Comparison of ENCODE assay signal across 18 mouse cellular contexts in genomic region chr2:169902896-169903295, GRCm38 (mm10).
A peak's percentile ranks its signal among the peaks of the same experiment; 100 is the strongest.
DNase-seq lines count a peak whose midpoint lies in the region; ATAC-seq lines count a peak whose summit lies in the region.
"Had no signal": no experiment of that assay in that cellular context is flagged by ENCODE, and none has a peak within 500 bp of the region (broad histone marks: within the 10 kb centered on the region; RNA-seq: fewer than 3 reads in every experiment).

No protein-coding gene starts in this region.

- DNase-seq in midbrain, embryonic 14.5 days, result peak; percentile 72
- DNase-seq in midbrain, embryonic 11.5 days (ENCODE audit: low spot score, missing footprints), result no peak
- no peak for DNase-seq in heart, postnatal 4 days
- no peak for DNase-seq in lung, postnatal 10 days
- DNase-seq: adrenal gland, adult 2 months; cerebellum, adult 18-20 months; cerebellum, adult 9-11 months; cerebellum, postnatal 36 days; gastrocnemius, postnatal 10 days; heart, adult 18-20 months; heart, postnatal 10 days; kidney, adult 11 months had no signal

- H3K4me3 ChIP-seq in hindbrain, embryonic 15.5 days, result no peak overlapping the region
- no peak overlapping the region for H3K4me3 ChIP-seq in hindbrain, embryonic 12.5 days
- no peak overlapping the region for H3K4me3 ChIP-seq in midbrain, embryonic 14.5 days (replicated peaks; ENCODE audit: low read depth, low read length)
- no peak overlapping the region for H3K4me3 ChIP-seq in midbrain, embryonic 11.5 days (ENCODE audit: low read depth, low read length)
- no peak overlapping the region for H3K4me3 ChIP-seq in midbrain, embryonic 15.5 days
- H3K4me3 ChIP-seq: embryonic facial prominence, embryonic 13.5 days; forebrain, embryonic 15.5 days; heart, embryonic 10.5 days had no signal

- peaks cover 10% of the 10 kb centered on the region for H3K4me1 ChIP-seq in hindbrain, embryonic 15.5 days (replicated peaks)
- H3K4me1 ChIP-seq in hindbrain, embryonic 12.5 days, result peaks cover 13% of the 10 kb centered on the region
- peaks cover 6% of the 10 kb centered on the region; the same call in 1 of the 2 replicates for H3K4me1 ChIP-seq in midbrain, embryonic 14.5 days (ENCODE audit: control insufficient read depth, insufficient read depth, low read length)
- H3K4me1 ChIP-seq in midbrain, embryonic 11.5 days (ENCODE audit: control insufficient read depth, insufficient read depth, low read length), result no peaks in the 10 kb centered on the region
- peaks cover 12% of the 10 kb centered on the region for H3K4me1 ChIP-seq in midbrain, embryonic 15.5 days
- H3K4me1 ChIP-seq: forebrain, embryonic 15.5 days had no signal

- H3K9ac ChIP-seq in hindbrain, embryonic 15.5 days, result no peak overlapping the region
- no peak overlapping the region for H3K9ac ChIP-seq in hindbrain, embryonic 12.5 days
- H3K9ac ChIP-seq in midbrain, embryonic 14.5 days (replicated peaks; ENCODE audit: low read length), result no peak overlapping the region
- no peak overlapping the region for H3K9ac ChIP-seq in midbrain, embryonic 11.5 days (ENCODE audit: low read length)
- H3K9ac ChIP-seq in midbrain, embryonic 15.5 days, result no peak overlapping the region
- H3K9ac ChIP-seq: embryonic facial prominence, embryonic 13.5 days; forebrain, embryonic 15.5 days had no signal

- no peaks in the 10 kb centered on the region for H3K36me3 ChIP-seq in hindbrain, embryonic 15.5 days
- H3K36me3 ChIP-seq in hindbrain, embryonic 12.5 days, result no peaks in the 10 kb centered on the region
- H3K36me3 ChIP-seq in midbrain, embryonic 14.5 days (ENCODE audit: control insufficient read depth, insufficient read depth, low read length), result no peaks in the 10 kb centered on the region
- H3K36me3 ChIP-seq in midbrain, embryonic 11.5 days (ENCODE audit: control insufficient read depth, insufficient read depth, low read length), result no peaks in the 10 kb centered on the region
- no peaks in the 10 kb centered on the region for H3K36me3 ChIP-seq in midbrain, embryonic 15.5 days (replicated peaks)
- H3K36me3 ChIP-seq: embryonic facial prominence, embryonic 13.5 days; forebrain, embryonic 15.5 days; heart, embryonic 10.5 days had no signal

- ATAC-seq in hindbrain, embryonic 15.5 days (ENCODE audit: low FRiP score, low read depth), result peak; percentile 63; the same call in 1 of the 2 replicates
- ATAC-seq in hindbrain, embryonic 12.5 days (ENCODE audit: low FRiP score), result no peak
- ATAC-seq in midbrain, embryonic 14.5 days (ENCODE audit: low FRiP score, low TSS enrichment), result no peak
- no peak for ATAC-seq in midbrain, embryonic 11.5 days (ENCODE audit: low FRiP score)
- peak; percentile 86 for ATAC-seq in midbrain, embryonic 15.5 days (replicated peaks)
- ATAC-seq: forebrain, embryonic 15.5 days had no signal

- no peaks in the 10 kb centered on the region for H3K9me3 ChIP-seq in hindbrain, embryonic 15.5 days
- H3K9me3 ChIP-seq in hindbrain, embryonic 12.5 days (replicated peaks), result no peaks in the 10 kb centered on the region
- no peaks in the 10 kb centered on the region for H3K9me3 ChIP-seq in midbrain, embryonic 14.5 days (ENCODE audit: control insufficient read depth, low read length)
- no peaks in the 10 kb centered on the region for H3K9me3 ChIP-seq in midbrain, embryonic 11.5 days (ENCODE audit: control insufficient read depth, low read length)
- no peaks in the 10 kb centered on the region for H3K9me3 ChIP-seq in midbrain, embryonic 15.5 days
- H3K9me3 ChIP-seq: embryonic facial prominence, embryonic 13.5 days; forebrain, embryonic 15.5 days; heart, embryonic 10.5 days had no signal

- WGBS in hindbrain, embryonic 15.5 days, result 49% methylated on average over 7 of the region's 7 CpGs
- WGBS in hindbrain, embryonic 12.5 days, result 65% methylated on average over 7 of the region's 7 CpGs
- WGBS in midbrain, embryonic 14.5 days, result 35% methylated on average over 7 of the region's 7 CpGs
- WGBS in midbrain, embryonic 11.5 days, result 74% methylated on average over 7 of the region's 7 CpGs
- WGBS in midbrain, embryonic 15.5 days, result 31% methylated on average over 7 of the region's 7 CpGs

- no peaks in the 10 kb centered on the region for H3K27me3 ChIP-seq in hindbrain, embryonic 15.5 days
- H3K27me3 ChIP-seq in hindbrain, embryonic 12.5 days, result peaks cover 3% of the 10 kb centered on the region
- H3K27me3 ChIP-seq in midbrain, embryonic 14.5 days (ENCODE audit: control insufficient read depth, insufficient read depth, low read length), result no peaks in the 10 kb centered on the region
- H3K27me3 ChIP-seq in midbrain, embryonic 11.5 days (ENCODE audit: control insufficient read depth, insufficient read depth, low read length), result no peaks in the 10 kb centered on the region
- no peaks in the 10 kb centered on the region for H3K27me3 ChIP-seq in midbrain, embryonic 15.5 days (replicated peaks)
- H3K27me3 ChIP-seq: embryonic facial prominence, embryonic 13.5 days; forebrain, embryonic 15.5 days had no signal

- peak overlapping the region; percentile 21; the same call in 1 of the 2 replicates for H3K27ac ChIP-seq in hindbrain, embryonic 15.5 days (replicated peaks)
- H3K27ac ChIP-seq in hindbrain, embryonic 12.5 days, result no peak overlapping the region
- H3K27ac ChIP-seq in midbrain, embryonic 14.5 days (replicated peaks; ENCODE audit: low read depth, low read length), result peak overlapping the region; percentile 38; the same call in 1 of the 2 replicates
- H3K27ac ChIP-seq in midbrain, embryonic 11.5 days (ENCODE audit: low read depth, low read length), result no peak overlapping the region
- H3K27ac ChIP-seq in midbrain, embryonic 15.5 days, result peak overlapping the region; percentile 54
- H3K27ac ChIP-seq: embryonic facial prominence, embryonic 13.5 days; forebrain, embryonic 15.5 days; heart, embryonic 10.5 days had no signal

- no peak overlapping the region for H3K4me2 ChIP-seq in hindbrain, embryonic 15.5 days
- no peak overlapping the region for H3K4me2 ChIP-seq in hindbrain, embryonic 12.5 days (replicated peaks)
- H3K4me2 ChIP-seq in midbrain, embryonic 14.5 days (ENCODE audit: low read length), result no peak overlapping the region
- H3K4me2 ChIP-seq in midbrain, embryonic 11.5 days, result no peak overlapping the region
- no peak overlapping the region for H3K4me2 ChIP-seq in midbrain, embryonic 15.5 days
- H3K4me2 ChIP-seq: embryonic facial prominence, embryonic 13.5 days; forebrain, embryonic 15.5 days had no signal

Comparison
In these comparisons a context has a peak if more than half of its experiments do, and no peak if none do; other contexts are left out.
1. ATAC-seq: peak in hindbrain, embryonic 15.5 days (single experiment) and midbrain, embryonic 15.5 days (single experiment); none in hindbrain, embryonic 12.5 days (single experiment), midbrain, embryonic 14.5 days (single experiment) and midbrain, embryonic 11.5 days (single experiment).
2. H3K27ac ChIP-seq: peak in hindbrain, embryonic 15.5 days (single experiment), midbrain, embryonic 14.5 days (single experiment) and midbrain, embryonic 15.5 days (single experiment); none in hindbrain, embryonic 12.5 days (single experiment) and midbrain, embryonic 11.5 days (single experiment).